Mouse (Mus musculus): ENCODE results near the gene Mis12.

- TF ChIP-seq CTCF (IDR thresholded peaks at IDR 0.05; ENCODE audit: low read depth), result no peak
- no peak for TF ChIP-seq EP300 (optimal IDR thresholded peaks at IDR 0.05)
These were observed 18.2 kb upstream of the Mis12 start for GRCm38 (mm10) chr11:71001167-71001566.

Data from stomach, postnatal 0 days (tissue).